Mouse (Mus musculus): Measurements from ENCODE around the gene Atp2c1.

Atp2c1 gene

DNA sequence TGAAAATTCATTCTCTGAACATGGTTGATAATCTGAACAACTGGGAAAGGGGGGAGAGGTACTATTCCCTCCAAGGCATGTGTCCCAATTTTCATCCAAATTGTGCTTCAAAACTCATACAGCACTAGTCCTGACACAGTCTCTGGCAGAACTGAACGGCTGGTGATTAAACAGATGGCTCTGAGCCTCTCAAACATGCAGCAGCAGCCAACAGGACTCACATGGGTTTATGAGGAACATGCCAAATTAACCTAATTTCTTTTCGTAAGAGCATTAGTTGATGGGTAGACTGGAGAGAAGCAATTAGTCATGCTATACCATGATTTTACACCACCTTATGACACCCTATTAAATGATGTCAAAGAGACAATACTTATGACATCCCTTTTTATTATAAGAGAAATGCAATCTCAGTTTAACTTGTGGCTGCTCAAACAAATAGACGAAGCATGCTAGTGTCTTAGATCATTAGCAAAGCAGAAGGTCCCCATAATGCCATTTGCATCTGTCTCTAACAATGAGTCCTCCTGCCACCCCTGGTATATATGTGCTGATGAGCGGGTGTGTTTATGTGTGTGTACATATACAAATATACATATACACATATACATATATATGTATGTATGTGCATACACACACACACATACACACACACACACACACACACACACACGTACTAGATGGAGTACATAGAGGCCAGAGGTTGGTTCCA, 163.4 kb downstream of the Atp2c1 start:
- no peak for DNase-seq

- no peak for DNase-seq
These were observed 164.9 kb downstream of the Atp2c1 start for GRCm38 (mm10) chr9:105362181-105362580.

Measured in spleen, adult 18-20 months (tissue).